Mouse (Mus musculus) neural tube, embryonic 12.5 days (tissue): ENCODE measurements at regions not wholly inside any gene's neighbourhood (a gene's known extent, or its start where the extent isn't known, plus 50 kb on each side); places are given as distances from the start of the nearest gene placed in this dataset.

Experiments
- ATAC-seq: fragments of 200-750 bp; cut with Nextera tagmentation; 2 replicates; pipeline ENCODE4 v1.8.0; 2017; ENCODE audit warnings: low read depth, mild to moderate bottlenecking, moderate TSS enrichment, moderate library complexity; ENCODE audit not compliant: low FRiP score
- H3K27ac ChIP-seq: fragments of 300-500 bp; sonication (generic); 2 replicates; pipeline ENCODE4 v1.5.1; 2016
- H3K27me3 ChIP-seq: fragments of 300-500 bp; sonication (generic); replicated peaks from 2 replicates; pipeline ENCODE4 v1.6.1; 2016; ENCODE audit warnings: mild to moderate bottlenecking
- H3K36me3 ChIP-seq: fragments of 300-500 bp; sonication (generic); 2 replicates; pipeline ENCODE4 v1.6.1; 2016; ENCODE audit warnings: mild to moderate bottlenecking
- H3K4me1 ChIP-seq: fragments of 300-500 bp; sonication (generic); 2 replicates; pipeline ENCODE4 v1.6.1; 2016
- H3K4me2 ChIP-seq: fragments of 300-500 bp; sonication (generic); replicated peaks from 2 replicates; pipeline ENCODE4 v1.6.1; 2016; ENCODE audit warnings: mild to moderate bottlenecking
- H3K4me3 ChIP-seq: fragments of 300-500 bp; sonication (generic); 2 replicates; pipeline ENCODE4 v1.5.1; 2016
- H3K9ac ChIP-seq: fragments of 300-500 bp; sonication (generic); 2 replicates; pipeline ENCODE4 v1.6.1; 2016; ENCODE audit warnings: mild to moderate bottlenecking
- H3K9me3 ChIP-seq: fragments of 300-500 bp; sonication (generic); 2 replicates; pipeline ENCODE4 v1.6.1; 2016; ENCODE audit warnings: mild to moderate bottlenecking
- WGBS: fragments of 180-500 bp; shearing (Covaris S2); methylation state at CpG from one replicate; pipeline ENCODE4 v1.1.7; 2016; 5-methylcytosine and 5-hydroxymethylcytosine counted together

DNA sequence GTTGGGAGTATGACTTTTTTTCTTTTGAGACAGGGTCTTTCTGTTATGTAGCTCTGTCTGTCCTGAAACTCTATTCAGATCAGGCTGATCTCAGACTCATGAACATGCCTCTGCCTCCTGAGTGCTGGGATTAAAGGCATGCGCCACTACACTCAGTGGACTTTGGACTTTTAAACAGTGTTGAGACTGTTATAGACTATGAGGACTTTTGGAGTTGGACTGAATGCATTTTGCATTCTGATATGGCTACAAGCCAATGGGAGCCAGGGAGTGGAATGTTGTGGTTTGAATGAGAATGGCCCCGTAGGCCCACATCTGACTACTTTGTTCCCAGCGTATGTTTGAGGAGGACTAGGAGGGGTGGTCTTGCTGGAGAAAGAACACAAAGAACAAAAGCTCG lies 165.4 kb downstream of the Sec23ip start:
- Histone ChIP-seq H3K27ac (no peak overlapping the region), H3K4me1 (no peaks in the 10 kb centered on the region), H3K27me3 (no peaks in the 10 kb centered on the region), H3K4me2 (no peak overlapping the region), H3K9me3 (no peaks in the 10 kb centered on the region), H3K4me3 (no peak overlapping the region), H3K36me3 (no peaks in the 10 kb centered on the region), H3K9ac (no peak overlapping the region)
- ATAC-seq = no peak
- WGBS = 86% methylated on average over 4 of the region's 4 CpGs

GRCm38 (mm10) chr7:128937976-128938730 lies 193.4 kb downstream of the Sec23ip start:
- no peaks in the 10 kb centered on the region for H3K36me3 ChIP-seq
- H3K4me1 ChIP-seq = no peaks in the 10 kb centered on the region
- H3K27ac ChIP-seq = no peak overlapping the region
- H3K4me3 ChIP-seq = no peak overlapping the region
- H3K4me2 ChIP-seq = no peak overlapping the region
- ATAC-seq = no peak
- no peaks in the 10 kb centered on the region for H3K9me3 ChIP-seq
- H3K9ac ChIP-seq = no peak overlapping the region
- WGBS = 51% methylated on average over 6 of the region's 6 CpGs
- no peaks in the 10 kb centered on the region for H3K27me3 ChIP-seq

DNA sequence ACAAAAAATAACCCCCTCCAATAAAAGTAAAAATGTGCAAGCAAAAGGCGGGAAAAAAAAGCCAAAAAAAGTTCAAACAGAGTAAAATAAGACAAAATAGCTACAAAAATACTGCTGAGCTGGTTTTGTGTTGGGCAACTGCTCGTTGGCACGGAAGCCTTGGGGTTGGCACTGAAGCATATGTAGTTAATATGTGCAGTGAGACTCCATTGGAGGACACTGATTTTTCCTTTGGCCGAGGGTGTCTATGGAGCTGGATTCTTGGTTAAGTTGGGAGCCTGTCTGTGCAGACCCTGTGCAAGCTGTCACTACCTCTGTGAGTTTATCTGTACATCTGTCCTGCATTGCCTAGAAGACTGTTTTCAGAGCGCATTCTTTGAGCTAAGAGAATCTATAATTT lies 215.8 kb downstream of the Sec23ip start:
- no peaks in the 10 kb centered on the region for H3K27me3 ChIP-seq
- no peak overlapping the region for H3K9ac ChIP-seq
- no peak overlapping the region for H3K4me2 ChIP-seq
- H3K36me3 ChIP-seq = no peaks in the 10 kb centered on the region
- H3K4me3 ChIP-seq = no peak overlapping the region
- H3K9me3 ChIP-seq = no peaks in the 10 kb centered on the region
- H3K4me1 ChIP-seq = no peaks in the 10 kb centered on the region
- WGBS = 89% methylated on average over 5 of the region's 5 CpGs
- H3K27ac ChIP-seq = no peak overlapping the region
- ATAC-seq = no peak

DNA sequence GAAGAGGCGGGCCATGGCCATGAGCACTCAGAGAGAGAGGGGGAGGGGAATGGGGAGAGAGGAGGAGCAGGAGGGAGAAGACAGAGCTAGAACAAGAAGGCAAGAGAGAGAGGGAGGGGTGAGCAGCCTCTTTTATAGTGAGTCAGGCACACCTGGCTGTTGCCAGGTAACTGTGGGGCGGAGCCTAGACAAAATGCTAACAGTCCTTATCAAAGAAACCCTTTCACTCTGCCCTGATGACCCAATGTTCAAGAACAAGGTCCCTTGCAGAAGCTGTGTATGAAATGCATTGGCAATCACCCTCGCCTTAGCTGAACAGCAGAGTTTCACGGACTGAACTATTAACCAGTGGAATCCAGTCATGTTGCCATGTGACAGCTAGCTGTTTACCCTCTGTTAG lies 235.2 kb downstream of the Sec23ip start:
- H3K9ac ChIP-seq = no peak overlapping the region
- no peak overlapping the region for H3K4me2 ChIP-seq
- H3K27ac ChIP-seq = no peak overlapping the region
- no peak for ATAC-seq
- WGBS = 80% methylated on average over 4 of the region's 4 CpGs
- no peaks in the 10 kb centered on the region for H3K36me3 ChIP-seq
- H3K9me3 ChIP-seq = no peaks in the 10 kb centered on the region
- no peaks in the 10 kb centered on the region; the same call in 1 of the 2 replicates for H3K4me1 ChIP-seq
- no peak overlapping the region for H3K4me3 ChIP-seq
- no peaks in the 10 kb centered on the region for H3K27me3 ChIP-seq

- Histone ChIP-seq H3K27ac (no peak overlapping the region), H3K27me3 (no peaks in the 10 kb centered on the region), H3K36me3 (no peaks in the 10 kb centered on the region), H3K4me3 (no peak overlapping the region), H3K4me1 (no peaks in the 10 kb centered on the region; the same call in 1 of the 2 replicates), H3K4me2 (no peak overlapping the region), H3K9ac (no peak overlapping the region), H3K9me3 (no peaks in the 10 kb centered on the region)
- WGBS = 54% methylated on average over 7 of the region's 7 CpGs
- no peak for ATAC-seq
Measured at GRCm38 (mm10) chr7:128980827-128981226, 236.1 kb downstream of the Sec23ip start.

DNA sequence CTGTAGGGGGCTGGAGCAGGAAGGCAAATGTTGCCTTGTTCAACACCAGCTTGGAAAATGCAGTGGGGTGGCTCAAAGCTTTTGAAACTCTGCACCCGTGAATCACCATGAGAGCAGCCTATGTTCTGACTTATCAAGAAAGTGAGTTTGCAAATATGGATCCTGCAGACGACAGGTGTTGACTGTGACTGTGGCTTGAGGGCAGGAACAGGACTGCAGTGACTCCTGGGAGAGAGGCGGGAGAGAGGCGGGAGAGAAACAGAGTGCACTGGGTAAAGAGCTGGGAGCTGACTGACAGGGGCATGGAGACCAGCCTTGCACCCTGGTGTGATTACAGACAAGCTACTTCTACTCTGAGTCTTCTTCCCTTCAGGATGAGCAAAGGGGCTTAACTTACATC lies 254.0 kb downstream of the Sec23ip start:
- 72% methylated on average over 4 of the region's 4 CpGs for WGBS
- no peaks in the 10 kb centered on the region for H3K9me3 ChIP-seq
- H3K27me3 ChIP-seq = no peaks in the 10 kb centered on the region
- H3K4me3 ChIP-seq = no peak overlapping the region
- no peak overlapping the region for H3K9ac ChIP-seq
- ATAC-seq = no peak
- no peak overlapping the region for H3K4me2 ChIP-seq
- H3K27ac ChIP-seq = no peak overlapping the region
- H3K4me1 ChIP-seq = no peaks in the 10 kb centered on the region
- no peaks in the 10 kb centered on the region for H3K36me3 ChIP-seq

DNA sequence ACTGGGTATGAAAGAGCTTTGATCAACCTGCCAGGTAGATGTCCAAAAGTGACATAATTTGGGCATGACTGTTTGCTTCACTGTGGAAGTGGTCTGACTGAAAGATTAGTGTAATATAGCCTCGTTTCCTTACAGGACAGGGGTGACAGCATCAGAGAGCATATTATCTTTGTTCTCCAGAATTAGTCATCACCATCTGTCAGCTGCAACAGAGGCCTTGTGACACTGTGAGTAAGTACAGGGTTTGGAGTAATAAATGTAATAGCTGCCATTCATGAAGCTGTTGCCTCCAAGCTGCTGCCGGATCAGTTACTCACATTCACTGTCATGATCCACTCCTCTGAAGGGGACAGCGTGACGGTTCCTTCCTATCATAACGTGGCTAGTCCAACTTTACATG lies 254.4 kb upstream of the Plpp4 start:
- Histone ChIP-seq H3K9ac (no peak overlapping the region), H3K4me3 (no peak overlapping the region), H3K27ac (no peak overlapping the region), H3K4me2 (no peak overlapping the region), H3K9me3 (0 out of 2 replicates have a peak, but pooled peaks cover 2% of the 10 kb centered on the region), H3K27me3 (no peaks in the 10 kb centered on the region), H3K4me1 (no peaks in the 10 kb centered on the region), H3K36me3 (no peaks in the 10 kb centered on the region)
- no peak for ATAC-seq
- 75% methylated on average over 5 of the region's 5 CpGs for WGBS

DNA sequence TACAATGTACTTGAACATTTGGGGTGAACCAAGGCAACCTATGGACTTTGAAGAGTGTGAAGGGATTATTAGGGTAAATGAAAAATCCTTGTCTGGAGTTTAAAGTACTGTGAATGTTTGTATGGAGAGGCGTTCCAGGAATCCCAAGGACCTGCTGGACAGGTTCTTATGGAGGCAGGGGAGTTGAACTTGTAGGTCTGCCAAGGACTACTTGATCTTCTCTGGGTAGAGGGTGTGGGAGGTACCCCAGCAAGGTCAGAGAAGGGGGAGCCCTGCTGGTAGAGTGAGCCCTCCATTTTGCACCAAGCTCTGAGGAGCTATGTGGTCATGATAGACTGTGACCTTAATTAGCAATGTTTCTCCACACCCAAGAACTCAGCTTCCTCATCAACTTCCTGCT lies 253.7 kb upstream of the Plpp4 start:
- Histone ChIP-seq H3K9me3 (0 out of 2 replicates have a peak, but pooled peaks cover 2% of the 10 kb centered on the region), H3K27me3 (no peaks in the 10 kb centered on the region), H3K9ac (no peak overlapping the region), H3K27ac (no peak overlapping the region), H3K4me2 (no peak overlapping the region), H3K4me3 (no peak overlapping the region), H3K36me3 (no peaks in the 10 kb centered on the region), H3K4me1 (no peaks in the 10 kb centered on the region)
- 82% methylated on average over 1 of the region's 1 CpGs for WGBS
- no peak for ATAC-seq

GRCm38 (mm10) chr7:129016353-129016752 lies 240.5 kb upstream of the Plpp4 start:
- H3K36me3 ChIP-seq = no peaks in the 10 kb centered on the region
- no peaks in the 10 kb centered on the region for H3K9me3 ChIP-seq
- WGBS = 89% methylated on average over 6 of the region's 6 CpGs
- H3K27ac ChIP-seq = no peak overlapping the region
- H3K4me2 ChIP-seq = no peak overlapping the region
- no peak overlapping the region for H3K9ac ChIP-seq
- no peak for ATAC-seq
- H3K27me3 ChIP-seq = no peaks in the 10 kb centered on the region
- no peaks in the 10 kb centered on the region for H3K4me1 ChIP-seq
- H3K4me3 ChIP-seq = no peak overlapping the region

- H3K4me3 ChIP-seq = no peak overlapping the region
- H3K4me2 ChIP-seq = no peak overlapping the region
- no peaks in the 10 kb centered on the region for H3K9me3 ChIP-seq
- ATAC-seq = no peak
- no peaks in the 10 kb centered on the region for H3K4me1 ChIP-seq
- H3K36me3 ChIP-seq = no peaks in the 10 kb centered on the region
- no peak overlapping the region for H3K27ac ChIP-seq
- no peaks in the 10 kb centered on the region for H3K27me3 ChIP-seq
- no peak overlapping the region for H3K9ac ChIP-seq
- 88% methylated on average over 2 of the region's 2 CpGs for WGBS
Measured at GRCm38 (mm10) chr7:129027116-129027515, 229.7 kb upstream of the Plpp4 start.

- Histone ChIP-seq H3K4me1 (no peaks in the 10 kb centered on the region), H3K27me3 (no peaks in the 10 kb centered on the region), H3K9ac (no peak overlapping the region), H3K36me3 (no peaks in the 10 kb centered on the region), H3K27ac (no peak overlapping the region), H3K9me3 (no peaks in the 10 kb centered on the region), H3K4me2 (no peak overlapping the region), H3K4me3 (no peak overlapping the region)
- no peak for ATAC-seq
- 75% methylated on average over 5 of the region's 5 CpGs for WGBS
Measured at GRCm38 (mm10) chr7:129048023-129048422, 208.8 kb upstream of the Plpp4 start.

- WGBS = 91% methylated on average over 4 of the region's 4 CpGs
- H3K36me3 ChIP-seq = no peaks in the 10 kb centered on the region
Measured at GRCm38 (mm10) chr7:129049726-129050125, 207.1 kb upstream of the Plpp4 start.

GRCm38 (mm10) chr7:129050675-129051074 lies 206.2 kb upstream of the Plpp4 start:
- Histone ChIP-seq H3K27ac (no peak overlapping the region), H3K4me1 (no peaks in the 10 kb centered on the region), H3K4me3 (no peak overlapping the region), H3K9me3 (no peaks in the 10 kb centered on the region), H3K4me2 (no peak overlapping the region), H3K9ac (no peak overlapping the region), H3K27me3 (no peaks in the 10 kb centered on the region), H3K36me3 (no peaks in the 10 kb centered on the region)
- no peak for ATAC-seq
- WGBS = 88% methylated on average over 1 of the region's 1 CpGs

More at GRCm38 (mm10) chr7:129049726-129050125, 207.1 kb upstream of the Plpp4 start:
- H3K27me3 ChIP-seq = no peaks in the 10 kb centered on the region
- no peak overlapping the region for H3K4me3 ChIP-seq
- no peak overlapping the region for H3K4me2 ChIP-seq
- no peak overlapping the region for H3K27ac ChIP-seq
- ATAC-seq = no peak
- no peaks in the 10 kb centered on the region for H3K9me3 ChIP-seq
- H3K4me1 ChIP-seq = no peaks in the 10 kb centered on the region
- H3K9ac ChIP-seq = no peak overlapping the region
